Mouse (Mus musculus): ENCODE data around the gene Dcaf10. TPM values are rescaled to one million over a fixed set of nuclear protein-coding genes. Genes with fewer than 3 reads are reported as not detected.

Gene Dcaf10
- polyA plus RNA-seq, 1 experiment from 2014 or later, result 13.9 TPM

- 4% methylated on average over 19 of the region's 19 CpGs for WGBS
- Histone ChIP-seq H3K36me3 (ENCODE audit: control insufficient read depth, insufficient read depth, low read length) (peaks cover 15% of the 10 kb centered on the region), H3K9ac (ENCODE audit: low read length) (peak overlapping the region; percentile 97), H3K4me1 (ENCODE audit: control insufficient read depth, insufficient read depth, low read length) (peaks cover 15% of the 10 kb centered on the region), H3K9me3 (ENCODE audit: control insufficient read depth, low read length) (no peaks in the 10 kb centered on the region), H3K4me3 (ENCODE audit: low read depth, low read length) (peak overlapping the region; percentile 99), H3K4me2 (ENCODE audit: low read depth, severe bottlenecking) (peak overlapping the region; percentile 73), H3K27me3 (ENCODE audit: control insufficient read depth, insufficient read depth, low read length) (no peaks in the 10 kb centered on the region), H3K27ac (replicated peaks; ENCODE audit: low read depth, low read length) (peak overlapping the region; percentile 76)
- no peak for ATAC-seq (ENCODE audit: insufficient number of reproducible peaks, low FRiP score, low TSS enrichment, low read depth)
- DNase-seq (ENCODE audit: low spot score), result peak; percentile 60
Observed at GRCm38 (mm10) chr4:45407703-45408334, 65.9 kb downstream of the Dcaf10 start.

- no peaks in the 10 kb centered on the region for H3K9me3 ChIP-seq (ENCODE audit: control insufficient read depth, low read length)
- peak; percentile 92 for DNase-seq (ENCODE audit: low spot score)
- WGBS, result under 1% methylated on average over 67 of the region's 67 CpGs
- H3K36me3 ChIP-seq (ENCODE audit: control insufficient read depth, insufficient read depth, low read length), result peaks cover 10% of the 10 kb centered on the region
- H3K27me3 ChIP-seq (ENCODE audit: control insufficient read depth, insufficient read depth, low read length), result no peaks in the 10 kb centered on the region
- H3K9ac ChIP-seq (ENCODE audit: low read length), result peak within 1 kb of the TSS; percentile 97
- ATAC-seq (ENCODE audit: insufficient number of reproducible peaks, low FRiP score, low TSS enrichment, low read depth), result peak; percentile 96
- peak within 1 kb of the TSS; percentile 76 for H3K27ac ChIP-seq (replicated peaks; ENCODE audit: low read depth, low read length)
- H3K4me1 ChIP-seq (ENCODE audit: control insufficient read depth, insufficient read depth, low read length), result peaks cover 15% of the 10 kb centered on the region
- H3K4me2 ChIP-seq (ENCODE audit: low read depth, severe bottlenecking), result peak within 1 kb of the TSS; percentile 73
- H3K4me3 ChIP-seq (ENCODE audit: low read depth, low read length), result peak within 1 kb of the TSS; percentile 99
Observed at GRCm38 (mm10) chr4:45408427-45409132, 66.7 kb downstream of the Dcaf10 start, which contains the start of gene Slc25a51. TSS of gene Slc25a51 (minus strand) at chr4:45408766.

DNA sequence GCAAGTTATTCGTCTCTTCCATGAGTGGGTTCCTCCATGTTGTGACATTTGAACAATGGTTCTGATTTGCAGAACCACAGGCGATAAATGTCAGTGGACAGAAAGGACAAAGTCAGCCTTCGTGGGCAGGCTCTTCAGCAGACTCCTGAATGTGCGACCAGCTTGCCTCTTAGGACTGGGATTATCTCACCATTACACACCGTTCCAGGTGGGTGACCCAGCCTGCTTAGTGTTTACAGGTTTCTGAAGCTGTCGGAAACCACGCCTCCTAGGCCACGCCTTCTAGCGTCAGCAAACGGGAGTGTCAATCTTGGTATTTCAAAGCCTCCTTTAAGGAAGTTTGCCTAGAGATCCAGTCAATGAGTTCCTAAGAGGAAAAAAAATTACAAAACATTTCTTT lies 67.4 kb downstream of the Dcaf10 start:
- Histone ChIP-seq H3K27ac (replicated peaks; ENCODE audit: low read depth, low read length) (peak overlapping the region; percentile 71), H3K27me3 (ENCODE audit: control insufficient read depth, insufficient read depth, low read length) (no peaks in the 10 kb centered on the region), H3K4me1 (ENCODE audit: control insufficient read depth, insufficient read depth, low read length) (peaks cover 15% of the 10 kb centered on the region), H3K4me2 (ENCODE audit: low read depth, severe bottlenecking) (peak overlapping the region; percentile 73), H3K4me3 (ENCODE audit: low read depth, low read length) (peak overlapping the region; percentile 99), H3K9ac (ENCODE audit: low read length) (peak overlapping the region; percentile 97; the same call in 1 of the 2 replicates), H3K36me3 (ENCODE audit: control insufficient read depth, insufficient read depth, low read length) (peaks cover 4% of the 10 kb centered on the region), H3K9me3 (ENCODE audit: control insufficient read depth, low read length) (no peaks in the 10 kb centered on the region)
- peak; percentile 80 for DNase-seq (ENCODE audit: low spot score)
- WGBS, result 1% methylated on average over 10 of the region's 10 CpGs
- ATAC-seq (ENCODE audit: insufficient number of reproducible peaks, low FRiP score, low TSS enrichment, low read depth), result 0 out of 2 replicates have a peak, but pooled peaks have one; percentile 24

DNA sequence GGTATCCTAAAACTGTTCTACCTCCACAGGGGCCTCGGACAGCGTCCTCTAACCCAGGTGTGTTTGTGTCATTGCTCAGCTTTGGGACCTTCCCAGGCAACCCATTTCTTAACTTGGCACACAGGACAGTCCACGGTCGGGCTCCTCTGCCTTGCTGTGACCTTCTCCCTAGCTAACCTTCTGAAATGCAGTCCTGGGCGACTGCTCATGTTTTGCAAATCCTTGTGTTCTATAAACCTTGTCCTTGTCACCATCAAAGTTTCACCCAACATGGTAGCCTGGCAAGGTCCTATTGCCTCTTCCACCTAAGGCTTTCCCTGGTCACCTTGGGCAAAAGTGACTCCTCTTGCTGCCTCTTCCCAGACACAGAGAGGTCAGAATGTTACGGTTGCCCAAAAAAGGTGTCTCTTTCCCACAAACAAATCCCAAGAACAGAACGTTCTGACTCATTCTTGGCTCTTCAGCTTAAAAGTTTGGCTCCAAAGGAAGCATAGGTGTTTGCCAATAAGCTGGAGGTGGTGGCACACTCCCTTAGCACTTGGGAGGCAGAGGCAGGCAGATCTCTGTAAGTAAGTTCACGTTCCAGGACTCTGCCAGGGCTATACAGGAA lies 69.4 kb downstream of the Dcaf10 start:
- DNase-seq (ENCODE audit: low spot score) (no peak), ATAC-seq (ENCODE audit: insufficient number of reproducible peaks, low FRiP score, low TSS enrichment, low read depth) (no peak)
- no peaks in the 10 kb centered on the region for H3K27me3 ChIP-seq (ENCODE audit: control insufficient read depth, insufficient read depth, low read length)
- H3K4me1 ChIP-seq (ENCODE audit: control insufficient read depth, insufficient read depth, low read length), result peaks cover 14% of the 10 kb centered on the region
- H3K9me3 ChIP-seq (ENCODE audit: control insufficient read depth, low read length), result no peaks in the 10 kb centered on the region
- H3K9ac ChIP-seq (ENCODE audit: low read length), result no peak overlapping the region
- no peak overlapping the region for H3K4me3 ChIP-seq (ENCODE audit: low read depth, low read length)
- no peak overlapping the region for H3K4me2 ChIP-seq (ENCODE audit: low read depth, severe bottlenecking)
- no peak overlapping the region for H3K27ac ChIP-seq (replicated peaks; ENCODE audit: low read depth, low read length)
- WGBS, result 87% methylated on average over 8 of the region's 8 CpGs
- H3K36me3 ChIP-seq (ENCODE audit: control insufficient read depth, insufficient read depth, low read length), result no peaks in the 10 kb centered on the region

DNA sequence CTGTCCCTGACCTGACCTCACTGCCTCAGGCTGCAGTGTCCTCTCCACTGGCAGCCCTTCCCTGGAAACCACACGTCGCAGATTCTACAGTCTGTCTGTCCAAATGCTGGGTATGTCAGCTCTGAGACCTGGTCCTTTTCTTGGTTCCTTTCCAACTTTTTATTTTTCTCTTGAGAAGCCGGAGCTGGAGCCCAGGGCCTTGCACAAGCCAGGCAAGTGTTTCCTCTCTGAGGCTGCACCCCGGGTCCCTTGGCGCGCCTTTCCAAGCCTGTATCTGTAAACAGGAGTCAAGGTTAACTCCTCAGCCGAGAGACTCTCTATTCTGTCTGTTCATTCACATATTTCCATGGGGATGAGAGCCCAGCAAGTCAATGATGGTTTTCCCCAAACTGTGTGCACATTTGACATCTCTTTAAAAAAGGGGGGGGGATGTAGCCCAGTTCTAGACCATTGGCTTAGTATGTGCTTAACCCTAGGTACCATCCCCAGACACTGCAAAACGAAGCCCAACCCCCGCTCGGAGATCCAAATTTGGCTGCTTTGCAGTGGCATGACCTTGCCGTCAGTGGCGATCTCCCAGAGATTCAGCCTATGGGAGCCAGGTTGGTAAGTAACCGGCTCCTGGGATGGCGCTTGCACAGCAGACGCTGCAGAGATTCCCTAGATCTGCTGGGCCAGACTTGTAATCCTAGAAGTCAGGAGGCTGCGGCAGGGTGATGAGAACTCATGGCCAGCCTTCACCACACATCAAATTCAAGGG lies 70.7 kb downstream of the Dcaf10 start:
- H3K36me3 ChIP-seq (ENCODE audit: control insufficient read depth, insufficient read depth, low read length), result no peaks in the 10 kb centered on the region
- H3K9me3 ChIP-seq (ENCODE audit: control insufficient read depth, low read length), result no peaks in the 10 kb centered on the region
- peaks cover 1% of the 10 kb centered on the region for H3K4me1 ChIP-seq (ENCODE audit: control insufficient read depth, insufficient read depth, low read length)
- DNase-seq (ENCODE audit: low spot score) (no peak), ATAC-seq (ENCODE audit: insufficient number of reproducible peaks, low FRiP score, low TSS enrichment, low read depth) (no peak)
- no peak overlapping the region for H3K27ac ChIP-seq (replicated peaks; ENCODE audit: low read depth, low read length)
- no peak overlapping the region for H3K4me3 ChIP-seq (ENCODE audit: low read depth, low read length)
- H3K4me2 ChIP-seq (ENCODE audit: low read depth, severe bottlenecking), result no peak overlapping the region
- H3K9ac ChIP-seq (ENCODE audit: low read length), result no peak overlapping the region
- WGBS, result 75% methylated on average over 16 of the region's 16 CpGs
- no peaks in the 10 kb centered on the region for H3K27me3 ChIP-seq (ENCODE audit: control insufficient read depth, insufficient read depth, low read length)

GRCm38 (mm10) chr4:45413674-45414338 lies 71.9 kb downstream of the Dcaf10 start:
- Histone ChIP-seq H3K36me3 (ENCODE audit: control insufficient read depth, insufficient read depth, low read length) (no peaks in the 10 kb centered on the region), H3K4me1 (ENCODE audit: control insufficient read depth, insufficient read depth, low read length) (no peaks in the 10 kb centered on the region), H3K4me2 (ENCODE audit: low read depth, severe bottlenecking) (no peak overlapping the region), H3K9ac (ENCODE audit: low read length) (no peak overlapping the region), H3K27ac (replicated peaks; ENCODE audit: low read depth, low read length) (no peak overlapping the region), H3K9me3 (ENCODE audit: control insufficient read depth, low read length) (no peaks in the 10 kb centered on the region), H3K27me3 (ENCODE audit: control insufficient read depth, insufficient read depth, low read length) (no peaks in the 10 kb centered on the region), H3K4me3 (ENCODE audit: low read depth, low read length) (no peak overlapping the region)
- no peak for DNase-seq (ENCODE audit: low spot score)
- WGBS, result 87% methylated on average over 9 of the region's 9 CpGs
- ATAC-seq (ENCODE audit: insufficient number of reproducible peaks, low FRiP score, low TSS enrichment, low read depth), result no peak

GRCm38 (mm10) chr4:45416314-45416713 lies 74.4 kb downstream of the Dcaf10 start:
- ATAC-seq (ENCODE audit: insufficient number of reproducible peaks, low FRiP score, low TSS enrichment, low read depth) (no peak), DNase-seq (ENCODE audit: low spot score) (no peak)

More at GRCm38 (mm10) chr4:45416314-45416713, 74.4 kb downstream of the Dcaf10 start:
- Histone ChIP-seq H3K9me3 (ENCODE audit: control insufficient read depth, low read length) (no peaks in the 10 kb centered on the region), H3K4me1 (ENCODE audit: control insufficient read depth, insufficient read depth, low read length) (0 out of 2 replicates have a peak, but pooled peaks cover 3% of the 10 kb centered on the region), H3K27me3 (ENCODE audit: control insufficient read depth, insufficient read depth, low read length) (no peaks in the 10 kb centered on the region), H3K4me2 (ENCODE audit: low read depth, severe bottlenecking) (no peak overlapping the region), H3K9ac (ENCODE audit: low read length) (no peak overlapping the region), H3K36me3 (ENCODE audit: control insufficient read depth, insufficient read depth, low read length) (no peaks in the 10 kb centered on the region), H3K4me3 (ENCODE audit: low read depth, low read length) (no peak overlapping the region), H3K27ac (replicated peaks; ENCODE audit: low read depth, low read length) (no peak overlapping the region)
- WGBS, result 75% methylated on average over 7 of the region's 7 CpGs

Data from limb, embryonic 11.5 days (tissue).